Mouse (Mus musculus) hindbrain, embryonic 10.5 days (tissue): Measurements from ENCODE around the gene Gmds. TPM values are rescaled to one million over a fixed set of nuclear protein-coding genes. Genes with fewer than 3 reads are reported as not detected.

Source experiments
- DNase-seq: peaks from one replicate; pipeline ENCODE4 v3.0.0-alpha.2; 2017; ENCODE audit warnings: low spot score
- H3K27ac ChIP-seq: fragments of 300-500 bp; sonication (generic); 2 replicates; pipeline ENCODE4 v1.5.1; 2016; ENCODE audit warnings: mild to moderate bottlenecking, moderate library complexity
- H3K27me3 ChIP-seq: fragments of 300-500 bp; sonication (generic); 2 replicates; pipeline ENCODE4 v1.6.1; 2016; ENCODE audit warnings: mild to moderate bottlenecking; ENCODE audit not compliant: poor library complexity, insufficient read depth, severe bottlenecking
- H3K36me3 ChIP-seq: fragments of 300-500 bp; sonication (generic); 2 replicates; pipeline ENCODE4 v1.6.1; 2016; ENCODE audit warnings: mild to moderate bottlenecking, moderate library complexity
- H3K4me1 ChIP-seq: fragments of 300-500 bp; sonication (generic); replicated peaks from 2 replicates; pipeline ENCODE4 v1.6.1; 2016; ENCODE audit warnings: mild to moderate bottlenecking
- H3K4me3 ChIP-seq: fragments of 300-500 bp; sonication (generic); 2 replicates; pipeline ENCODE4 v1.5.1; 2016; ENCODE audit warnings: mild to moderate bottlenecking, moderate library complexity
- H3K9me3 ChIP-seq: fragments of 300-500 bp; sonication (generic); 2 replicates; pipeline ENCODE4 v1.6.1; 2016; ENCODE audit warnings: mild to moderate bottlenecking, moderate library complexity
- WGBS: fragments of 180-500 bp; shearing (Covaris S2); methylation state at CpG from one replicate; pipeline ENCODE4 v1.1.7; 2016; 5-methylcytosine and 5-hydroxymethylcytosine counted together
- polyA plus RNA-seq: library from polyadenylated mRNA; unstranded; fragments of >200 nt; fragmentation: Nextera tagmentation; extraction: Ambion mirVana; gene quantifications from 2 replicates; pipeline ENCODE4 v1.2.1, GENCODE M21; 2016

Gmds gene
- 29.2 and 29.3 TPM in 2 replicates for polyA plus RNA-seq

- Histone ChIP-seq H3K27me3 (no peaks in the 10 kb centered on the region; the same call in 1 of the 2 replicates), H3K36me3 (peaks cover 3% of the 10 kb centered on the region), H3K27ac (peak within 1 kb of the TSS; percentile 89), H3K9me3 (0 out of 2 replicates have a peak, but pooled peaks cover 3% of the 10 kb centered on the region), H3K4me3 (peak within 1 kb of the TSS; percentile 90), H3K4me1 (peaks cover 14% of the 10 kb centered on the region)
- DNase-seq = peak; percentile 91
- 5% methylated on average over 55 of the region's 55 CpGs for WGBS
Measured at GRCm38 (mm10) chr13:32338513-32339365, at the start of gene Gmds. Gene Gmds (minus strand): TSS chr13:32338740.

- Histone ChIP-seq H3K36me3 (no peaks in the 10 kb centered on the region), H3K4me1 (no peaks in the 10 kb centered on the region), H3K27ac (no peak overlapping the region), H3K4me3 (no peak overlapping the region), H3K27me3 (no peaks in the 10 kb centered on the region), H3K9me3 (no peaks in the 10 kb centered on the region)
- 83% methylated on average over 4 of the region's 4 CpGs for WGBS
- DNase-seq = no peak
Measured at GRCm38 (mm10) chr13:32385421-32386092, 47.0 kb upstream of the Gmds start.

GRCm38 (mm10) chr13:32382227-32383010 is 43.9 kb upstream of the Gmds start:
- DNase-seq = no peak
- H3K4me1 ChIP-seq = no peaks in the 10 kb centered on the region
- 85% methylated on average over 6 of the region's 6 CpGs for WGBS

GRCm38 (mm10) chr13:32378634-32379033 is 40.1 kb upstream of the Gmds start:
- WGBS = 97% methylated on average over 1 of the region's 1 CpGs
- H3K4me1 ChIP-seq = no peaks in the 10 kb centered on the region
- H3K27ac ChIP-seq = no peak overlapping the region
- H3K4me3 ChIP-seq = no peak overlapping the region
- H3K27me3 ChIP-seq = no peaks in the 10 kb centered on the region
- H3K9me3 ChIP-seq = 0 out of 2 replicates have a peak, but pooled peaks cover 3% of the 10 kb centered on the region
- no peaks in the 10 kb centered on the region for H3K36me3 ChIP-seq
- no peak for DNase-seq

More at GRCm38 (mm10) chr13:32382227-32383010, 43.9 kb upstream of the Gmds start:
- Histone ChIP-seq H3K27ac (no peak overlapping the region), H3K36me3 (no peaks in the 10 kb centered on the region), H3K27me3 (no peaks in the 10 kb centered on the region), H3K9me3 (no peaks in the 10 kb centered on the region), H3K4me3 (no peak overlapping the region)

- 88% methylated on average over 2 of the region's 2 CpGs for WGBS
- no peak for DNase-seq
- H3K4me1 ChIP-seq = no peaks in the 10 kb centered on the region
- H3K27me3 ChIP-seq = no peaks in the 10 kb centered on the region
- no peaks in the 10 kb centered on the region for H3K36me3 ChIP-seq
- H3K9me3 ChIP-seq = 0 out of 2 replicates have a peak, but pooled peaks cover 3% of the 10 kb centered on the region
- H3K27ac ChIP-seq = no peak overlapping the region
- no peak overlapping the region for H3K4me3 ChIP-seq
Measured at GRCm38 (mm10) chr13:32372531-32372883, 34.0 kb upstream of the Gmds start.

GRCm38 (mm10) chr13:32371874-32372530 is 33.5 kb upstream of the Gmds start:
- H3K36me3 ChIP-seq = no peaks in the 10 kb centered on the region
- 0 out of 2 replicates have a peak, but pooled peaks cover 3% of the 10 kb centered on the region for H3K9me3 ChIP-seq
- H3K27ac ChIP-seq = no peak overlapping the region
- no peak for DNase-seq
- H3K27me3 ChIP-seq = no peaks in the 10 kb centered on the region
- H3K4me1 ChIP-seq = no peaks in the 10 kb centered on the region
- H3K4me3 ChIP-seq = no peak overlapping the region
- WGBS = 89% methylated on average over 4 of the region's 4 CpGs

GRCm38 (mm10) chr13:32370751-32371150 is 32.2 kb upstream of the Gmds start:
- Histone ChIP-seq H3K4me3 (no peak overlapping the region), H3K36me3 (no peaks in the 10 kb centered on the region), H3K9me3 (no peaks in the 10 kb centered on the region), H3K27me3 (no peaks in the 10 kb centered on the region), H3K4me1 (no peaks in the 10 kb centered on the region), H3K27ac (no peak overlapping the region)
- 89% methylated on average over 7 of the region's 7 CpGs for WGBS
- no peak for DNase-seq

GRCm38 (mm10) chr13:32370135-32370534 is 31.6 kb upstream of the Gmds start:
- Histone ChIP-seq H3K27me3 (no peaks in the 10 kb centered on the region), H3K4me3 (no peak overlapping the region), H3K4me1 (no peaks in the 10 kb centered on the region), H3K36me3 (no peaks in the 10 kb centered on the region), H3K27ac (no peak overlapping the region), H3K9me3 (no peaks in the 10 kb centered on the region)
- no peak for DNase-seq
- WGBS = 66% methylated on average over 1 of the region's 1 CpGs

- WGBS = 4% methylated on average over 32 of the region's 32 CpGs
- Histone ChIP-seq H3K27me3 (no peaks in the 10 kb centered on the region; the same call in 1 of the 2 replicates), H3K36me3 (no peaks in the 10 kb centered on the region), H3K4me1 (peaks cover 14% of the 10 kb centered on the region), H3K4me3 (peak overlapping the region; percentile 90), H3K9me3 (no peaks in the 10 kb centered on the region), H3K27ac (peak overlapping the region; percentile 89)
- no peak for DNase-seq
Measured at GRCm38 (mm10) chr13:32337735-32338512, 616 bp downstream of the Gmds start.

- H3K4me3 ChIP-seq = no peak overlapping the region
- H3K27ac ChIP-seq = no peak overlapping the region
- no peaks in the 10 kb centered on the region for H3K9me3 ChIP-seq
- peaks cover 8% of the 10 kb centered on the region for H3K4me1 ChIP-seq
- no peaks in the 10 kb centered on the region for H3K27me3 ChIP-seq
- WGBS = 92% methylated on average over 4 of the region's 4 CpGs
- DNase-seq = no peak
- H3K36me3 ChIP-seq = no peaks in the 10 kb centered on the region
Measured at GRCm38 (mm10) chr13:32318309-32318708, 20.2 kb downstream of the Gmds start.

GRCm38 (mm10) chr13:32317354-32317753 is 21.2 kb downstream of the Gmds start:
- 89% methylated on average over 3 of the region's 3 CpGs for WGBS

More at GRCm38 (mm10) chr13:32317354-32317753, 21.2 kb downstream of the Gmds start:
- no peaks in the 10 kb centered on the region for H3K27me3 ChIP-seq
- no peaks in the 10 kb centered on the region for H3K9me3 ChIP-seq
- no peak overlapping the region for H3K4me3 ChIP-seq
- no peak overlapping the region for H3K27ac ChIP-seq
- peaks cover 8% of the 10 kb centered on the region for H3K4me1 ChIP-seq
- no peak for DNase-seq
- no peaks in the 10 kb centered on the region for H3K36me3 ChIP-seq
